Mouse (Mus musculus) urinary bladder, postnatal 36 days (tissue): ENCODE measurements around the gene Rala.

Source experiments
- DNase-seq, 2 experiments: peaks; one replicate each; pipeline ENCODE4 v3.0.0; 2022; ENCODE audit warnings: low spot score in 2 of 2, mixed read lengths in 1 of 2

Rala gene

GRCm38 (mm10) chr13:17884211-17884610 is 59.8 kb downstream of the Rala start:
- no peak for DNase-seq

- DNase-seq, result no peak
Measured at GRCm38 (mm10) chr13:17879061-17879460, 65.0 kb downstream of the Rala start.

GRCm38 (mm10) chr13:17866741-17867140 is 77.3 kb downstream of the Rala start:
- DNase-seq, result no peak

- DNase-seq, result no peak
Measured at GRCm38 (mm10) chr13:17860536-17860935, 83.5 kb downstream of the Rala start.

- no peak for DNase-seq
Measured at GRCm38 (mm10) chr13:17859365-17860033, 84.5 kb downstream of the Rala start.

- no peak for DNase-seq
Measured at GRCm38 (mm10) chr13:17857046-17857445, 87.0 kb downstream of the Rala start.

GRCm38 (mm10) chr13:17855492-17856138 is 88.4 kb downstream of the Rala start:
- DNase-seq, result no peak

GRCm38 (mm10) chr13:17854755-17855154 is 89.3 kb downstream of the Rala start:
- no peak for DNase-seq

- no peak for DNase-seq
Measured at GRCm38 (mm10) chr13:17843336-17843735, 100.7 kb downstream of the Rala start.

GRCm38 (mm10) chr13:17842756-17843155 is 101.3 kb downstream of the Rala start:
- no peak for DNase-seq

GRCm38 (mm10) chr13:17839137-17839536 is 104.9 kb downstream of the Rala start:
- DNase-seq, result no peak

- DNase-seq, result peak; percentile 37 to 49
Measured at GRCm38 (mm10) chr13:17838484-17838851, 105.6 kb downstream of the Rala start.

GRCm38 (mm10) chr13:17837610-17838483 is 106.2 kb downstream of the Rala start:
- no peak for DNase-seq

GRCm38 (mm10) chr13:17836808-17837207 is 107.2 kb downstream of the Rala start:
- DNase-seq, result no peak

GRCm38 (mm10) chr13:17832940-17833339 is 111.1 kb downstream of the Rala start:
- DNase-seq, result no peak
